Mouse (Mus musculus) G1E (cell line): Measurements from ENCODE around the gene Pak3. TPM values are rescaled to one million over a fixed set of nuclear protein-coding genes. Genes with fewer than 3 reads are reported as not detected.

Source experiments
- ATAC-seq: 2 replicates; pipeline ENCODE4 v1.8.0; 2016; ENCODE audit warnings: mild to moderate bottlenecking; ENCODE audit not compliant: insufficient number of reproducible peaks, poor library complexity, low FRiP score, severe bottlenecking; ENCODE audit errors: extremely low read depth
- DNase-seq: peaks from one replicate; pipeline ENCODE4 v3.0.0; 2012; ENCODE audit warnings: low spot score
- H3K27me3 ChIP-seq: 2 replicates; pipeline ENCODE4 v1.6.1; 2012; ENCODE audit warnings: mild to moderate bottlenecking, low read length, inconsistent platforms; ENCODE audit not compliant: insufficient read depth
- H3K36me3 ChIP-seq: replicated peaks from 2 replicates; pipeline ENCODE3; 2012; ENCODE audit warnings: mild to moderate bottlenecking, inconsistent platforms
- H3K4me1 ChIP-seq: 2 replicates; pipeline ENCODE4 v1.6.1; 2012; ENCODE audit warnings: low read depth, low read length, inconsistent platforms, mixed read lengths; ENCODE audit not compliant: insufficient read depth
- H3K4me3 ChIP-seq: 2 replicates; pipeline ENCODE4 v1.5.1; 2012; ENCODE audit warnings: low read depth, mild to moderate bottlenecking, inconsistent platforms, low read length, moderate library complexity, mixed read lengths
- H3K9me3 ChIP-seq: replicated peaks from 2 replicates; pipeline ENCODE4 v1.6.1; 2012; ENCODE audit warnings: inconsistent platforms
- CTCF ChIP-seq: IDR thresholded peaks from 2 replicates; pipeline ENCODE4 v1.5.1; 2012; ENCODE audit warnings: low read depth, low read length, inconsistent platforms, mixed read lengths
- GATA1 ChIP-seq: IDR thresholded peaks from 2 replicates; pipeline ENCODE4 v1.6.1; 2012; ENCODE audit warnings: borderline replicate concordance, low read length, inconsistent platforms, mixed read lengths
- GATA2 ChIP-seq: IDR thresholded peaks from 2 replicates; pipeline ENCODE4 v1.6.1; 2012; ENCODE audit warnings: low read depth, low read length, inconsistent platforms, borderline replicate concordance
- POLR2AphosphoS5 ChIP-seq: IDR thresholded peaks from 2 replicates; pipeline ENCODE4 v1.6.1; 2012; ENCODE audit warnings: low read depth, low read length, inconsistent platforms; ENCODE audit not compliant: insufficient replicate concordance
- TAL1 ChIP-seq: conservative IDR thresholded peaks from 2 replicates; pipeline ENCODE4 v1.6.1; 2012; ENCODE audit warnings: low read depth, low read length, inconsistent platforms, mixed read lengths
- polyA plus RNA-seq: library from polyadenylated mRNA; stranded (reverse); fragments of >175 nt; gene quantifications from 2 replicates; pipeline ENCODE4 v1.2.3, GENCODE M21; 2012
- total RNA-seq, 2 experiments: library from RNA; stranded (forward) in 1 of 2; stranded (reverse) in 1 of 2; fragments of 200-1000 nt in 1 of 2; fragments of >200 nt in 1 of 2; fragmentation: Nextera tagmentation in 1 of 2; gene quantifications; 2 replicates each; pipeline ENCODE4 v1.2.3; 2014 to 2017

Pak3 gene
- total and polyA plus RNA-seq, 3 experiments = 0.05 TPM; not detected in 2

- DNase-seq = no peak
- no peaks in the 10 kb centered on the region for H3K9me3 ChIP-seq
- H3K36me3 ChIP-seq = no peaks in the 10 kb centered on the region
- TF ChIP-seq POLR2AphosphoS5 (no peak), TAL1 (no peak), GATA2 (no peak), GATA1 (no peak), CTCF (no peak)
- no peak overlapping the region for H3K4me3 ChIP-seq
- no peaks in the 10 kb centered on the region for H3K4me1 ChIP-seq
- H3K27me3 ChIP-seq = no peaks in the 10 kb centered on the region
- no peak for ATAC-seq
Measured at GRCm38 (mm10) chrX:143678566-143678965, 160.2 kb downstream of the Pak3 start.

- DNase-seq = no peak
- no peaks in the 10 kb centered on the region for H3K4me1 ChIP-seq
- H3K4me3 ChIP-seq = no peak overlapping the region
- TF ChIP-seq POLR2AphosphoS5 = no peak
- no peak for ATAC-seq
- no peaks in the 10 kb centered on the region for H3K27me3 ChIP-seq
- no peaks in the 10 kb centered on the region for H3K36me3 ChIP-seq
- no peaks in the 10 kb centered on the region for H3K9me3 ChIP-seq
Measured at GRCm38 (mm10) chrX:143722250-143722649, 203.9 kb downstream of the Pak3 start.

- ATAC-seq (no peak), DNase-seq (no peak)
- H3K36me3 ChIP-seq = no peaks in the 10 kb centered on the region
- H3K4me3 ChIP-seq = no peak overlapping the region
- H3K4me1 ChIP-seq = no peaks in the 10 kb centered on the region
- no peaks in the 10 kb centered on the region for H3K27me3 ChIP-seq
- no peak for TF ChIP-seq CTCF
- H3K9me3 ChIP-seq = no peaks in the 10 kb centered on the region
Measured at GRCm38 (mm10) chrX:143725411-143725810, 207.0 kb downstream of the Pak3 start.

- DNase-seq (no peak), ATAC-seq (no peak)
- TF ChIP-seq TAL1 (no peak), GATA2 (no peak), POLR2AphosphoS5 (no peak), GATA1 (no peak), CTCF (no peak)
- Histone ChIP-seq H3K4me1 (no peaks in the 10 kb centered on the region), H3K4me3 (no peak overlapping the region), H3K9me3 (no peaks in the 10 kb centered on the region), H3K36me3 (no peaks in the 10 kb centered on the region), H3K27me3 (no peaks in the 10 kb centered on the region)
Measured at GRCm38 (mm10) chrX:143736035-143736434, 217.6 kb downstream of the Pak3 start.

- ATAC-seq = peak; percentile 60; the same call in 1 of the 2 replicates
- no peaks in the 10 kb centered on the region for H3K4me1 ChIP-seq
- no peak overlapping the region for H3K4me3 ChIP-seq
- no peaks in the 10 kb centered on the region for H3K36me3 ChIP-seq
- TF ChIP-seq TAL1 (no peak), CTCF (no peak), POLR2AphosphoS5 (no peak), GATA1 (no peak), GATA2 (no peak)
- no peak for DNase-seq
- no peaks in the 10 kb centered on the region for H3K9me3 ChIP-seq
- H3K27me3 ChIP-seq = no peaks in the 10 kb centered on the region
Measured at GRCm38 (mm10) chrX:143739171-143739570, 220.8 kb downstream of the Pak3 start.

GRCm38 (mm10) chrX:143762556-143762955, 244.2 kb downstream of the Pak3 start:
- Histone ChIP-seq H3K4me1 (no peaks in the 10 kb centered on the region), H3K4me3 (no peak overlapping the region)
- TF ChIP-seq TAL1 (no peak), POLR2AphosphoS5 (no peak), GATA1 (no peak), GATA2 (no peak), CTCF (no peak)

GRCm38 (mm10) chrX:143815948-143816347, 297.6 kb downstream of the Pak3 start:
- DNase-seq = no peak
- no peaks in the 10 kb centered on the region for H3K9me3 ChIP-seq
- TF ChIP-seq TAL1 = no peak
- no peak for TF ChIP-seq POLR2AphosphoS5
- TF ChIP-seq GATA2 = no peak
- TF ChIP-seq GATA1 = no peak
- TF ChIP-seq CTCF = no peak
- H3K4me1 ChIP-seq = no peaks in the 10 kb centered on the region
- no peaks in the 10 kb centered on the region for H3K27me3 ChIP-seq
- H3K4me3 ChIP-seq = no peak overlapping the region
- no peak for ATAC-seq
- H3K36me3 ChIP-seq = no peaks in the 10 kb centered on the region

More at GRCm38 (mm10) chrX:143762556-143762955, 244.2 kb downstream of the Pak3 start:
- Histone ChIP-seq H3K36me3 (no peaks in the 10 kb centered on the region), H3K27me3 (no peaks in the 10 kb centered on the region), H3K9me3 (no peaks in the 10 kb centered on the region)
- ATAC-seq (no peak), DNase-seq (no peak)
